Mouse (Mus musculus) ES-Bruce4 (cell line): Measurements from ENCODE around the gene Dapk2.

Experiments used
- CTCF ChIP-seq: IDR thresholded peaks from one replicate; pipeline ENCODE4 v1.8.1; 2011; ENCODE audit warnings: low read depth, low read length
- POLR2A ChIP-seq: IDR thresholded peaks from one replicate; pipeline ENCODE4 v1.8.1; 2011; ENCODE audit warnings: low read length; ENCODE audit not compliant: insufficient read depth

GRCm38 (mm10) chr9:66173316-66173855, 15.4 kb downstream of the Dapk2 start:
- TF ChIP-seq CTCF (no peak), POLR2A (no peak)
